Mouse (Mus musculus): ENCODE data around the gene 4930518I15Rik. TPM values are rescaled to one million over a fixed set of nuclear protein-coding genes. Genes with fewer than 3 reads are reported as not detected.
"Not testable (repeated sequence)": the region's sequence is repeated elsewhere in the genome, so short reads cannot be mapped to it uniquely, and the experiment has no call there.

4930518I15Rik gene
- polyA plus RNA-seq, 1 experiment, result 3.0 TPM

GRCm38 (mm10) chr2:156840301-156841027, 17.3 kb downstream of the 4930518I15Rik start:
- Histone ChIP-seq H3K27ac (ENCODE audit: insufficient read depth, low read length) (no peak overlapping the region), H3K4me1 (ENCODE audit: control insufficient read depth, insufficient read depth, low read length) (0 out of 2 replicates have a peak, but pooled peaks cover 1% of the 10 kb centered on the region), H3K4me3 (ENCODE audit: insufficient read depth, low read length) (peak overlapping the region; percentile 1; the same call in 1 of the 2 replicates)
- no peak for TF ChIP-seq POLR2A (IDR thresholded peaks at IDR 0.05; ENCODE audit: extremely low read depth, insufficient read depth, low read length)
- no peak for TF ChIP-seq CTCF (IDR thresholded peaks at IDR 0.05; ENCODE audit: extremely low read depth, insufficient read depth, low read length)

GRCm38 (mm10) chr2:156839319-156840191, 18.2 kb downstream of the 4930518I15Rik start, which contains the start of gene Tgif2:
TSS of gene Tgif2 (plus strand) at chr2:156840007.
- TF ChIP-seq CTCF (IDR thresholded peaks at IDR 0.05; ENCODE audit: extremely low read depth, insufficient read depth, low read length) (no peak), POLR2A (IDR thresholded peaks at IDR 0.05; ENCODE audit: extremely low read depth, insufficient read depth, low read length) (no peak)
- Histone ChIP-seq H3K4me1 (ENCODE audit: control insufficient read depth, insufficient read depth, low read length) (0 out of 2 replicates have a peak, but pooled peaks cover 1% of the 10 kb centered on the region), H3K4me3 (ENCODE audit: insufficient read depth, low read length) (peak within 1 kb of the TSS; percentile 1; the same call in 1 of the 2 replicates), H3K27ac (ENCODE audit: insufficient read depth, low read length) (no peak within 1 kb of the TSS)

- TF ChIP-seq CTCF (IDR thresholded peaks at IDR 0.05; ENCODE audit: extremely low read depth, insufficient read depth, low read length) (no peak), POLR2A (IDR thresholded peaks at IDR 0.05; ENCODE audit: extremely low read depth, insufficient read depth, low read length) (no peak)
- Histone ChIP-seq H3K4me1 (ENCODE audit: control insufficient read depth, insufficient read depth, low read length) (0 out of 2 replicates have a peak, but pooled peaks cover 1% of the 10 kb centered on the region), H3K4me3 (ENCODE audit: insufficient read depth, low read length) (no peak overlapping the region), H3K27ac (ENCODE audit: insufficient read depth, low read length) (no peak overlapping the region)
These were observed 18.9 kb downstream of the 4930518I15Rik start for GRCm38 (mm10) chr2:156838839-156839238.

GRCm38 (mm10) chr2:156834336-156834735, 23.4 kb downstream of the 4930518I15Rik start:
- TF ChIP-seq CTCF (IDR thresholded peaks at IDR 0.05; ENCODE audit: extremely low read depth, insufficient read depth, low read length), result no peak
- TF ChIP-seq POLR2A (IDR thresholded peaks at IDR 0.05; ENCODE audit: extremely low read depth, insufficient read depth, low read length), result no peak
- H3K4me3 ChIP-seq (ENCODE audit: insufficient read depth, low read length), result no peak overlapping the region
- no peaks in the 10 kb centered on the region for H3K4me1 ChIP-seq (ENCODE audit: control insufficient read depth, insufficient read depth, low read length)
- no peak overlapping the region for H3K27ac ChIP-seq (ENCODE audit: insufficient read depth, low read length)

GRCm38 (mm10) chr2:156825128-156825527, 32.6 kb downstream of the 4930518I15Rik start:
- H3K27ac ChIP-seq (ENCODE audit: insufficient read depth, low read length); H3K4me1 ChIP-seq (ENCODE audit: control insufficient read depth, insufficient read depth, low read length); H3K4me3 ChIP-seq (ENCODE audit: insufficient read depth, low read length): not testable (repeated sequence)

- Histone ChIP-seq H3K4me3 (ENCODE audit: insufficient read depth, low read length) (no peak overlapping the region), H3K27ac (ENCODE audit: insufficient read depth, low read length) (no peak overlapping the region), H3K4me1 (ENCODE audit: control insufficient read depth, insufficient read depth, low read length) (no peaks in the 10 kb centered on the region)
- TF ChIP-seq POLR2A (IDR thresholded peaks at IDR 0.05; ENCODE audit: extremely low read depth, insufficient read depth, low read length), result no peak
- TF ChIP-seq CTCF (IDR thresholded peaks at IDR 0.05; ENCODE audit: extremely low read depth, insufficient read depth, low read length), result no peak
These were observed 41.6 kb downstream of the 4930518I15Rik start for GRCm38 (mm10) chr2:156816116-156816515.

- Histone ChIP-seq H3K27ac (ENCODE audit: insufficient read depth, low read length) (no peak overlapping the region), H3K4me3 (ENCODE audit: insufficient read depth, low read length) (no peak overlapping the region), H3K4me1 (ENCODE audit: control insufficient read depth, insufficient read depth, low read length) (no peaks in the 10 kb centered on the region)
- TF ChIP-seq POLR2A (IDR thresholded peaks at IDR 0.05; ENCODE audit: extremely low read depth, insufficient read depth, low read length) (no peak), CTCF (IDR thresholded peaks at IDR 0.05; ENCODE audit: extremely low read depth, insufficient read depth, low read length) (no peak)
These were observed 42.3 kb downstream of the 4930518I15Rik start for GRCm38 (mm10) chr2:156815412-156815811.

GRCm38 (mm10) chr2:156814893-156815292, 42.9 kb downstream of the 4930518I15Rik start:
- TF ChIP-seq POLR2A (IDR thresholded peaks at IDR 0.05; ENCODE audit: extremely low read depth, insufficient read depth, low read length) (no peak), CTCF (IDR thresholded peaks at IDR 0.05; ENCODE audit: extremely low read depth, insufficient read depth, low read length) (no peak)
- Histone ChIP-seq H3K27ac (ENCODE audit: insufficient read depth, low read length) (no peak overlapping the region), H3K4me3 (ENCODE audit: insufficient read depth, low read length) (no peak overlapping the region), H3K4me1 (ENCODE audit: control insufficient read depth, insufficient read depth, low read length) (no peaks in the 10 kb centered on the region)

GRCm38 (mm10) chr2:156814344-156814801, 43.4 kb downstream of the 4930518I15Rik start:
- no peaks in the 10 kb centered on the region for H3K4me1 ChIP-seq (ENCODE audit: control insufficient read depth, insufficient read depth, low read length)
- H3K4me3 ChIP-seq (ENCODE audit: insufficient read depth, low read length), result no peak overlapping the region
- TF ChIP-seq CTCF (IDR thresholded peaks at IDR 0.05; ENCODE audit: extremely low read depth, insufficient read depth, low read length) (no peak), POLR2A (IDR thresholded peaks at IDR 0.05; ENCODE audit: extremely low read depth, insufficient read depth, low read length) (no peak)
- no peak overlapping the region for H3K27ac ChIP-seq (ENCODE audit: insufficient read depth, low read length)

Measured in cortical plate, adult 2 months (tissue).